Mouse (Mus musculus): ENCODE results near the gene Stra8. TPM values are rescaled to one million over a fixed set of nuclear protein-coding genes. Genes with fewer than 3 reads are reported as not detected.

The Stra8 gene
- polyA plus RNA-seq, 1 experiment: not detected

GRCm38 (mm10) chr6:34943499-34943898 is 23.5 kb downstream of the Stra8 start:
- no peak overlapping the region for H3K27ac ChIP-seq (replicated peaks; ENCODE audit: low read depth, low read length)
- H3K4me1 ChIP-seq (ENCODE audit: control insufficient read depth, insufficient read depth, insufficient read length, low read length): peaks cover 4% of the 10 kb centered on the region; the same call in 1 of the 2 replicates
- no peak overlapping the region for H3K4me3 ChIP-seq (ENCODE audit: insufficient read depth, low read depth, low read length)

GRCm38 (mm10) chr6:34946486-34947079 is 26.6 kb downstream of the Stra8 start:
- no peak overlapping the region for H3K4me3 ChIP-seq (ENCODE audit: insufficient read depth, low read depth, low read length)
- H3K27ac ChIP-seq (replicated peaks; ENCODE audit: low read depth, low read length): no peak overlapping the region
- H3K4me1 ChIP-seq (ENCODE audit: control insufficient read depth, insufficient read depth, insufficient read length, low read length): no peaks in the 10 kb centered on the region

GRCm38 (mm10) chr6:34948461-34948860 is 28.5 kb downstream of the Stra8 start:
- peaks cover 2% of the 10 kb centered on the region; the same call in 1 of the 2 replicates for H3K4me1 ChIP-seq (ENCODE audit: control insufficient read depth, insufficient read depth, insufficient read length, low read length)
- no peak overlapping the region for H3K4me3 ChIP-seq (ENCODE audit: insufficient read depth, low read depth, low read length)
- H3K27ac ChIP-seq (replicated peaks; ENCODE audit: low read depth, low read length): no peak overlapping the region

GRCm38 (mm10) chr6:34951518-34951917 is 31.6 kb downstream of the Stra8 start:
- Histone ChIP-seq H3K27ac (replicated peaks; ENCODE audit: low read depth, low read length) (no peak overlapping the region), H3K4me3 (ENCODE audit: insufficient read depth, low read depth, low read length) (no peak overlapping the region), H3K4me1 (ENCODE audit: control insufficient read depth, insufficient read depth, insufficient read length, low read length) (peaks cover 7% of the 10 kb centered on the region; the same call in 1 of the 2 replicates)

GRCm38 (mm10) chr6:34951956-34952667 is 32.1 kb downstream of the Stra8 start:
- Histone ChIP-seq H3K27ac (replicated peaks; ENCODE audit: low read depth, low read length) (no peak overlapping the region), H3K4me3 (ENCODE audit: insufficient read depth, low read depth, low read length) (no peak overlapping the region), H3K4me1 (ENCODE audit: control insufficient read depth, insufficient read depth, insufficient read length, low read length) (peaks cover 7% of the 10 kb centered on the region; the same call in 1 of the 2 replicates)

GRCm38 (mm10) chr6:34954926-34955861 is 35.2 kb downstream of the Stra8 start:
- 0 out of 2 replicates have a peak overlapping the region, but pooled peaks have one; percentile 17 for H3K4me3 ChIP-seq (ENCODE audit: insufficient read depth, low read depth, low read length)
- peaks cover 7% of the 10 kb centered on the region; the same call in 1 of the 2 replicates for H3K4me1 ChIP-seq (ENCODE audit: control insufficient read depth, insufficient read depth, insufficient read length, low read length)
- no peak overlapping the region for H3K27ac ChIP-seq (replicated peaks; ENCODE audit: low read depth, low read length)

GRCm38 (mm10) chr6:34955862-34956241 is 35.9 kb downstream of the Stra8 start:
- Histone ChIP-seq H3K27ac (replicated peaks; ENCODE audit: low read depth, low read length) (no peak overlapping the region), H3K4me3 (ENCODE audit: insufficient read depth, low read depth, low read length) (no peak overlapping the region), H3K4me1 (ENCODE audit: control insufficient read depth, insufficient read depth, insufficient read length, low read length) (peaks cover 7% of the 10 kb centered on the region; the same call in 1 of the 2 replicates)

- no peak overlapping the region for H3K27ac ChIP-seq (replicated peaks; ENCODE audit: low read depth, low read length)
- no peak overlapping the region for H3K4me3 ChIP-seq (ENCODE audit: insufficient read depth, low read depth, low read length)
- H3K4me1 ChIP-seq (ENCODE audit: control insufficient read depth, insufficient read depth, insufficient read length, low read length): peaks cover 5% of the 10 kb centered on the region; the same call in 1 of the 2 replicates
These were observed 39.2 kb downstream of the Stra8 start for GRCm38 (mm10) chr6:34959131-34959530.

- no peaks in the 10 kb centered on the region for H3K4me1 ChIP-seq (ENCODE audit: control insufficient read depth, insufficient read depth, insufficient read length, low read length)
- no peak overlapping the region for H3K4me3 ChIP-seq (ENCODE audit: insufficient read depth, low read depth, low read length)
- no peak overlapping the region for H3K27ac ChIP-seq (replicated peaks; ENCODE audit: low read depth, low read length)
These were observed 44.6 kb downstream of the Stra8 start for GRCm38 (mm10) chr6:34964550-34964949.

- no peak overlapping the region for H3K27ac ChIP-seq (replicated peaks; ENCODE audit: low read depth, low read length)
- no peak overlapping the region; the same call in 1 of the 2 replicates for H3K4me3 ChIP-seq (ENCODE audit: insufficient read depth, low read depth, low read length)
- H3K4me1 ChIP-seq (ENCODE audit: control insufficient read depth, insufficient read depth, insufficient read length, low read length): no peaks in the 10 kb centered on the region
These were observed 46.0 kb downstream of the Stra8 start for GRCm38 (mm10) chr6:34965819-34966539.

- Histone ChIP-seq H3K4me3 (ENCODE audit: insufficient read depth, low read depth, low read length) (no peak overlapping the region), H3K27ac (replicated peaks; ENCODE audit: low read depth, low read length) (no peak overlapping the region), H3K4me1 (ENCODE audit: control insufficient read depth, insufficient read depth, insufficient read length, low read length) (no peaks in the 10 kb centered on the region)
These were observed 51.2 kb downstream of the Stra8 start for GRCm38 (mm10) chr6:34971181-34971580.

- no peak overlapping the region for H3K27ac ChIP-seq (replicated peaks; ENCODE audit: low read depth, low read length)
- H3K4me1 ChIP-seq (ENCODE audit: control insufficient read depth, insufficient read depth, insufficient read length, low read length): no peaks in the 10 kb centered on the region
- no peak overlapping the region for H3K4me3 ChIP-seq (ENCODE audit: insufficient read depth, low read depth, low read length)
These were observed 59.3 kb downstream of the Stra8 start for GRCm38 (mm10) chr6:34979291-34979690.

- H3K27ac ChIP-seq (replicated peaks; ENCODE audit: low read depth, low read length): no peak overlapping the region
- H3K4me3 ChIP-seq (ENCODE audit: insufficient read depth, low read depth, low read length): no peak overlapping the region
- no peaks in the 10 kb centered on the region for H3K4me1 ChIP-seq (ENCODE audit: control insufficient read depth, insufficient read depth, insufficient read length, low read length)
These were observed 60.7 kb downstream of the Stra8 start for GRCm38 (mm10) chr6:34980661-34981060.

GRCm38 (mm10) chr6:34987085-34987645 is 67.2 kb downstream of the Stra8 start:
- no peaks in the 10 kb centered on the region; the same call in 1 of the 2 replicates for H3K4me1 ChIP-seq (ENCODE audit: control insufficient read depth, insufficient read depth, insufficient read length, low read length)

More at GRCm38 (mm10) chr6:34987085-34987645, 67.2 kb downstream of the Stra8 start:
- Histone ChIP-seq H3K4me3 (ENCODE audit: insufficient read depth, low read depth, low read length) (no peak overlapping the region), H3K27ac (replicated peaks; ENCODE audit: low read depth, low read length) (no peak overlapping the region)

Data from brown adipose tissue, adult 24 weeks (tissue).